In genomic region chr4:49212616-49213544, GRCm38 (mm10) we compare ENCODE assay signal across 21 mouse cellular contexts.
DNase-seq lines count a peak whose midpoint lies in the region; ATAC-seq lines count a peak whose summit lies in the region.
"Had no signal": no experiment of that assay in that cellular context is flagged by ENCODE, and none has a peak within 500 bp of the region (broad histone marks: within the 10 kb centered on the region; RNA-seq: fewer than 3 reads in every experiment).

No protein-coding gene starts in this region.

- peak overlapping the region; percentile 41; the same call in 1 of the 2 replicates for H3K27ac ChIP-seq in forebrain, embryonic 13.5 days
- H3K27ac ChIP-seq in forebrain, embryonic 10.5 days, result no peak overlapping the region
- H3K27ac ChIP-seq in intestine, embryonic 14.5 days (ENCODE audit: low read depth), result peak overlapping the region; percentile 61
- no peak overlapping the region for H3K27ac ChIP-seq in intestine, embryonic 16.5 days (ENCODE audit: low read length)
- H3K27ac ChIP-seq in neural tube, embryonic 13.5 days (replicated peaks), result peak overlapping the region; percentile 11; the same call in 1 of the 2 replicates
- no peak overlapping the region for H3K27ac ChIP-seq in neural tube, embryonic 15.5 days (replicated peaks)
- peak overlapping the region; percentile 23; the same call in 1 of the 2 replicates for H3K27ac ChIP-seq in stomach, embryonic 16.5 days (ENCODE audit: low read length)
- H3K27ac ChIP-seq: heart, embryonic 10.5 days; kidney, postnatal 0 days had no signal

- H3K36me3 ChIP-seq in forebrain, embryonic 13.5 days (ENCODE audit: poor library complexity, severe bottlenecking), result no peaks in the 10 kb centered on the region
- H3K36me3 ChIP-seq in forebrain, embryonic 10.5 days (replicated peaks), result no peaks in the 10 kb centered on the region
- H3K36me3 ChIP-seq in intestine, embryonic 14.5 days (ENCODE audit: control insufficient read depth, insufficient read depth, low read length), result no peaks in the 10 kb centered on the region
- H3K36me3 ChIP-seq in intestine, embryonic 16.5 days (ENCODE audit: control insufficient read depth, insufficient read depth, low read length), result no peaks in the 10 kb centered on the region
- H3K36me3 ChIP-seq in neural tube, embryonic 13.5 days, result no peaks in the 10 kb centered on the region
- H3K36me3 ChIP-seq in neural tube, embryonic 15.5 days, result no peaks in the 10 kb centered on the region
- H3K36me3 ChIP-seq in stomach, embryonic 16.5 days (ENCODE audit: control insufficient read depth, insufficient read depth, low read length), result no peaks in the 10 kb centered on the region
- H3K36me3 ChIP-seq: G1E; heart, embryonic 10.5 days had no signal

- H3K9ac ChIP-seq in forebrain, embryonic 13.5 days, result no peak overlapping the region
- H3K9ac ChIP-seq in intestine, embryonic 14.5 days (ENCODE audit: low read length), result no peak overlapping the region
- H3K9ac ChIP-seq in intestine, embryonic 16.5 days (ENCODE audit: low read depth, low read length), result no peak overlapping the region
- H3K9ac ChIP-seq in neural tube, embryonic 13.5 days, result no peak overlapping the region
- no peak overlapping the region for H3K9ac ChIP-seq in neural tube, embryonic 15.5 days (replicated peaks)
- H3K9ac ChIP-seq in stomach, embryonic 16.5 days (ENCODE audit: low read length), result no peak overlapping the region

- 72% methylated on average over 11 of the region's 11 CpGs for WGBS in forebrain, embryonic 13.5 days
- WGBS in forebrain, embryonic 10.5 days, result 80% methylated on average over 11 of the region's 11 CpGs
- 59% methylated on average over 11 of the region's 11 CpGs for WGBS in intestine, embryonic 14.5 days
- 61% methylated on average over 11 of the region's 11 CpGs for WGBS in intestine, embryonic 16.5 days
- 77% methylated on average over 11 of the region's 11 CpGs for WGBS in neural tube, embryonic 13.5 days
- WGBS in neural tube, embryonic 15.5 days, result 72% methylated on average over 11 of the region's 11 CpGs
- WGBS in stomach, embryonic 16.5 days, result 51% methylated on average over 11 of the region's 11 CpGs

- peak; percentile 33; the same call in 1 of the 2 replicates for ATAC-seq in forebrain, embryonic 13.5 days
- no peak for ATAC-seq in intestine, embryonic 14.5 days (replicated peaks; ENCODE audit: low FRiP score, low TSS enrichment, low read depth)
- ATAC-seq in intestine, embryonic 16.5 days, result no peak
- ATAC-seq in neural tube, embryonic 13.5 days (ENCODE audit: low read depth), result no peak
- ATAC-seq in neural tube, embryonic 15.5 days (ENCODE audit: low FRiP score), result no peak
- no peak for ATAC-seq in stomach, embryonic 16.5 days (ENCODE audit: insufficient read depth, low FRiP score)
- ATAC-seq in inflammation-experienced regulatory T-cells, adult 6 months, result no peak
- ATAC-seq: CD4-positive, CD25-positive, alpha-beta regulatory T cell, adult 4 months had no signal

- H3K4me3 ChIP-seq in forebrain, embryonic 13.5 days, result no peak overlapping the region
- H3K4me3 ChIP-seq in forebrain, embryonic 10.5 days, result no peak overlapping the region
- H3K4me3 ChIP-seq in intestine, embryonic 14.5 days (ENCODE audit: low read depth, low read length), result no peak overlapping the region
- no peak overlapping the region for H3K4me3 ChIP-seq in intestine, embryonic 16.5 days (ENCODE audit: low read length)
- no peak overlapping the region for H3K4me3 ChIP-seq in neural tube, embryonic 13.5 days
- no peak overlapping the region for H3K4me3 ChIP-seq in neural tube, embryonic 15.5 days (replicated peaks)
- no peak overlapping the region; the same call in 1 of the 2 replicates for H3K4me3 ChIP-seq in stomach, embryonic 16.5 days (replicated peaks; ENCODE audit: low read length)
- H3K4me3 ChIP-seq: heart, embryonic 10.5 days had no signal

- DNase-seq in forebrain, embryonic 10.5 days (ENCODE audit: extremely low spot score, low spot score), result no peak
- DNase-seq in intestine, embryonic 14.5 days (ENCODE audit: low spot score), result no peak
- DNase-seq: cerebellum, adult 11 months; cerebellum, postnatal 14 days; gastrocnemius, postnatal 36 days; heart, postnatal 10 days; left cerebral cortex, postnatal 4 days; lung, adult 18-20 months; lung, postnatal 36 days; right cerebral cortex, postnatal 14 days; thymus, postnatal 25 days had no signal

- H3K4me2 ChIP-seq in forebrain, embryonic 13.5 days, result no peak overlapping the region
- 0 out of 2 replicates have a peak overlapping the region, but pooled peaks have one; percentile 5 for H3K4me2 ChIP-seq in intestine, embryonic 14.5 days (ENCODE audit: low read length)
- H3K4me2 ChIP-seq in intestine, embryonic 16.5 days (ENCODE audit: low read depth, low read length), result no peak overlapping the region; the same call in 1 of the 2 replicates
- H3K4me2 ChIP-seq in neural tube, embryonic 13.5 days, result no peak overlapping the region
- no peak overlapping the region for H3K4me2 ChIP-seq in neural tube, embryonic 15.5 days
- H3K4me2 ChIP-seq in stomach, embryonic 16.5 days (ENCODE audit: low read depth, low read length), result peak overlapping the region; percentile 19; the same call in 1 of the 2 replicates

- H3K27me3 ChIP-seq in forebrain, embryonic 13.5 days, result no peaks in the 10 kb centered on the region
- H3K27me3 ChIP-seq in forebrain, embryonic 10.5 days (ENCODE audit: poor library complexity, severe bottlenecking), result no peaks in the 10 kb centered on the region
- no peaks in the 10 kb centered on the region for H3K27me3 ChIP-seq in intestine, embryonic 14.5 days (replicated peaks; ENCODE audit: control insufficient read depth, insufficient read depth, low read length)
- H3K27me3 ChIP-seq in intestine, embryonic 16.5 days (replicated peaks; ENCODE audit: control insufficient read depth, insufficient read depth, low read length), result no peaks in the 10 kb centered on the region
- H3K27me3 ChIP-seq in neural tube, embryonic 13.5 days, result no peaks in the 10 kb centered on the region
- H3K27me3 ChIP-seq in neural tube, embryonic 15.5 days (replicated peaks), result no peaks in the 10 kb centered on the region
- H3K27me3 ChIP-seq in stomach, embryonic 16.5 days (ENCODE audit: control insufficient read depth, insufficient read depth, low read length), result no peaks in the 10 kb centered on the region

- H3K4me1 ChIP-seq in forebrain, embryonic 13.5 days, result no peaks in the 10 kb centered on the region
- H3K4me1 ChIP-seq in forebrain, embryonic 10.5 days, result no peaks in the 10 kb centered on the region
- peaks cover 9% of the 10 kb centered on the region; the same call in 1 of the 2 replicates for H3K4me1 ChIP-seq in intestine, embryonic 14.5 days (replicated peaks; ENCODE audit: control insufficient read depth, insufficient read depth, low read length)
- no peaks in the 10 kb centered on the region for H3K4me1 ChIP-seq in intestine, embryonic 16.5 days (ENCODE audit: control insufficient read depth, insufficient read depth, low read length)
- 0 out of 2 replicates have a peak, but pooled peaks cover 14% of the 10 kb centered on the region for H3K4me1 ChIP-seq in neural tube, embryonic 13.5 days (replicated peaks)
- peaks cover 6% of the 10 kb centered on the region; the same call in 1 of the 2 replicates for H3K4me1 ChIP-seq in neural tube, embryonic 15.5 days
- peaks cover 4% of the 10 kb centered on the region; the same call in 1 of the 2 replicates for H3K4me1 ChIP-seq in stomach, embryonic 16.5 days (ENCODE audit: control insufficient read depth, insufficient read depth, low read length)
- H3K4me1 ChIP-seq: heart, embryonic 10.5 days had no signal

- no peaks in the 10 kb centered on the region for H3K9me3 ChIP-seq in forebrain, embryonic 13.5 days (replicated peaks)
- no peaks in the 10 kb centered on the region for H3K9me3 ChIP-seq in forebrain, embryonic 10.5 days
- no peaks in the 10 kb centered on the region for H3K9me3 ChIP-seq in intestine, embryonic 14.5 days (ENCODE audit: control insufficient read depth, low read length)
- no peaks in the 10 kb centered on the region for H3K9me3 ChIP-seq in intestine, embryonic 16.5 days (ENCODE audit: control insufficient read depth, low read length)
- H3K9me3 ChIP-seq in neural tube, embryonic 13.5 days, result no peaks in the 10 kb centered on the region
- H3K9me3 ChIP-seq in neural tube, embryonic 15.5 days (replicated peaks), result no peaks in the 10 kb centered on the region
- H3K9me3 ChIP-seq in stomach, embryonic 16.5 days (replicated peaks; ENCODE audit: control insufficient read depth, low read length), result no peaks in the 10 kb centered on the region
- H3K9me3 ChIP-seq: G1E; heart, embryonic 10.5 days had no signal

Comparison
In these comparisons a context has a peak if more than half of its experiments do, and no peak if none do; other contexts are left out.
1. H3K27ac ChIP-seq: peak in forebrain, embryonic 13.5 days (single experiment), intestine, embryonic 14.5 days (single experiment), neural tube, embryonic 13.5 days (single experiment) and stomach, embryonic 16.5 days (single experiment); none in forebrain, embryonic 10.5 days (single experiment), intestine, embryonic 16.5 days (single experiment) and neural tube, embryonic 15.5 days (single experiment).
2. H3K4me2 ChIP-seq: peak in intestine, embryonic 14.5 days (single experiment) and stomach, embryonic 16.5 days (single experiment); none in forebrain, embryonic 13.5 days (single experiment), intestine, embryonic 16.5 days (single experiment), neural tube, embryonic 13.5 days (single experiment) and neural tube, embryonic 15.5 days (single experiment).